Mouse (Mus musculus): ENCODE measurements around the gene Slc25a35.
"Not testable (repeated sequence)": the region's sequence is repeated elsewhere in the genome, so short reads cannot be mapped to it uniquely, and the experiment has no call there.

DNA sequence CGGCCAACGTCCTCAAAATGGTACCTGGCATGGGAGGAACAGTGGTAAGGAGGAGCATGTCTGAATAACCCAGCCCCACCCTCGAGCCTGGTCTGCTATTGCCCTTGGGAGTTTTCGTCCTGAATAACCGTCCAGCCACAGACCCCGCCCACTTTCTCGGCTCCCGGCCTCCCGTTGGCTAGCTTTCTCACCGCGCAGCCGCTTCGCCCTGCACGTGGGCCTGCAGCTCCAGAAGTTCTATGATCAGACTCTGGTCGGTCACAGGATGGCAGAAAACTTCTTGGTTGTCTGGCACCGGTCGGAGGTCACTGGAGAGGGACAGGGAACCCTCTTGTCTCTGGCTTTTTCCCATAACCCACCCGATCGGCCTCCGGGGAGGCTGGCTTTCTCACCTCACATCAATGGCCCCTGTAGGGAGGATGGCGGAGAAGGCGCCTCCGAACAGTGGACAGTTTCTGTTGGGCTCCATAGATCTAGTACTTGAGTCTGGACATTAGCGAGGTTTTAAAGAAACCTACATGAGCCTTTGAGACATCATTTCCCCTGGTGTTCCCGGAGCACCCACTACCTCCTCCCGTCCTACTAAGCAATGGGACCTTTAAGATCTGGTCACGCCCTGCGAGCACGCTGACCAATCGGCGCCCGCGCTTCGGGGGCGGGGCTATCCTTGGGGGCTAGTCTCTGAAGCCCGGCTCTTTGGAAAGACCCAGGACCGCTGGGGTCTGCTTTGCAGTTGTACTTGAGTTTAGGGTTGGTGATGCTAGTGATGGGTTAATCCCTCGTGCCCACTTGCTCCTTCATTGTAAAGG lies 5.5 kb downstream of the Slc25a35 start:
- TF ChIP-seq POLR2A (IDR thresholded peaks at IDR 0.05; ENCODE audit: borderline replicate concordance, extremely low read depth, low read depth, low read length); CTCF (IDR thresholded peaks at IDR 0.05; ENCODE audit: insufficient read depth, low read length): not testable (repeated sequence)

All from lung, adult 2 months (tissue).